Mouse (Mus musculus): ENCODE data around the gene Olfr235.
"Not testable (repeated sequence)": the region's sequence is repeated elsewhere in the genome, so short reads cannot be mapped to it uniquely, and the experiment has no call there.

Gene Olfr235

DNA sequence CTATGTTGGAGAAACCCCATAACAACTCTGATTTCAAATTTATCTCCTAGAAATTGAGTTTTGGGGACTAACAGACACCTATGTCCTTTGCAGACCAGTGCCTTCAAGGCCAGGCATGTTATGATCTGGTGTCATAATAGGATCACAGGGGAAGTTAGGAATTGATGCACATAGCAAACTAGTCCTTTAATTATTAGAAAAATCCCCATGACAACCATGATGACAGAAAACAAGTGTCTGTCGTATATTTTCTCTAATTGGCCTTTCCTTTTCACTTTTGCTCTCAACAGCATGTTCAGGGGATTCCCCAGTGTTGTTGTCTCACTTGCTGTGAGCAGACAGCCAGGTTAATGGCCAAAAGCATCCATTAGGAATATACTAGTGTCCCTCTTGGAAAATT is at the start of gene Olfr235:
Gene Olfr235 (plus strand): TSS at position 301 of the 400 bp plus-strand sequence.
- no peak for DNase-seq (ENCODE audit: low spot score)

DNA sequence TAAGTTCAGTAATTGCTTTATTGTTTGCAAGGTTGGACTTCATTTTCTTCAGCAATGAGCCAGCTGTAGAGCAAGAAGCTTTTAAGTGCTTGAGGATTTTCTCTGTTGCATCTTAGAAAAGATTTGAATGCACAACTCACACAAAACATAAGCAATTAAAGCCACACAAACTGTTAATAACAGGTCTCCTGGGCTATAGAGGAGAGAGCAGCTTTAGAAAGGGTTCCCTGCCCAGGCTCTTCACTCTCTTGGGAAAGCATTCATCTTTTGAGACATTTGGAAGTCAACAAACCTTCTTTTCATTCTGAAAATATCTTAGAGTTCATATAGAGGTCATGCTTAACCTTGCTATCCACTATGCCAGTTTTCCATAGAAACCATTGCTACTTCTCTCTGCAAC is 28.3 kb upstream of the Olfr235 start, which contains the start of gene Olfr1432:
Gene Olfr1432 (minus strand): TSS at position 101 of the 400 bp plus-strand sequence.
- DNase-seq (ENCODE audit: low spot score), result not testable (repeated sequence)

- DNase-seq (ENCODE audit: low spot score), result no peak
Observed at GRCm38 (mm10) chr19:12241559-12241958, 19.3 kb upstream of the Olfr235 start, which contains the start of gene Olfr262. TSS of gene Olfr262 (minus strand) at chr19:12241659.

DNA sequence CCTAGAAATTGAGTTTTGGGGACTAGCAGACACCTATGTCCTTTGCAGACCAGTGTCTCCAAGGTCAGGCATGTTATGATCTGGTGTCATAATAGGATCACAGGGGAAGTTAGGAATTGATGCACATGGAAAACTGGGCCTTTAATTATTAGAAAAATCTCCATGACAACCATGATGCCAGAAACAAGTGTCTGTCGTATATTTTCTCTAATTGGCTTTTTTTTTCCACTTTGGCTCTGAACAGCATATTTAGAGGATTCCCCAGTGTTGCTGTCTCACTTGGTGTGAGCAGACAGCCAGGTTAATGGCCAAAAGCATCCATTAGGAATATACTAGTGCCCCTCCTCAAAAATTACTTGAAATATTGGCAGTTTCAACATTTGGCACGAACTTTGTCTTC is 18.7 kb downstream of the Olfr235 start, which contains the start of gene Olfr1434:
Gene Olfr1434 (plus strand): TSS at position 301 of the 400 bp plus-strand sequence.
- DNase-seq (ENCODE audit: low spot score), result no peak

GRCm38 (mm10) chr19:12292979-12293378 is 32.1 kb downstream of the Olfr235 start:
- no peak for DNase-seq (ENCODE audit: low spot score)

GRCm38 (mm10) chr19:12299030-12299429 is 38.2 kb downstream of the Olfr235 start, which contains the start of gene Olfr1436:
TSS of gene Olfr1436 (minus strand) at chr19:12299130.
- not testable (repeated sequence) for DNase-seq (ENCODE audit: low spot score)
